Mouse (Mus musculus) olfactory bulb, adult 2 months (tissue): ENCODE measurements around the gene Nelfe. TPM values are rescaled to one million over a fixed set of nuclear protein-coding genes. Genes with fewer than 3 reads are reported as not detected.

Experiments
- H3K27ac ChIP-seq: fragments of 200-500 bp; 2 replicates; pipeline ENCODE4 v1.5.1; 2012; ENCODE audit warnings: low read depth, low read length; ENCODE audit not compliant: insufficient read depth
- H3K4me1 ChIP-seq: fragments of 200-500 bp; 2 replicates; pipeline ENCODE4 v1.6.1; 2012; ENCODE audit warnings: low read length; ENCODE audit not compliant: control insufficient read depth, insufficient read depth
- H3K4me3 ChIP-seq: fragments of 200-500 bp; 2 replicates; pipeline ENCODE4 v1.5.1; 2012; ENCODE audit warnings: mild to moderate bottlenecking, low read depth, low read length, moderate library complexity; ENCODE audit not compliant: insufficient read depth
- CTCF ChIP-seq: fragments of 200-500 bp; IDR thresholded peaks from 2 replicates; pipeline ENCODE4 v1.5.1; 2012; ENCODE audit warnings: low read depth, mild to moderate bottlenecking, low read length, moderate library complexity; ENCODE audit not compliant: insufficient read depth
- POLR2A ChIP-seq: fragments of 200-500 bp; IDR thresholded peaks from 2 replicates; pipeline ENCODE4 v1.6.1; 2012; ENCODE audit warnings: mild to moderate bottlenecking, low read depth, low read length, moderate library complexity; ENCODE audit not compliant: insufficient read depth
- WGBS: fragments of 180-500 bp; shearing (Covaris S2); methylation state at CpG from one replicate; pipeline ENCODE4 v1.1.7; 2018; 5-methylcytosine and 5-hydroxymethylcytosine counted together
- polyA plus RNA-seq: library from polyadenylated mRNA; stranded (reverse); fragments of >200 nt; gene quantifications from 2 replicates; pipeline ENCODE4 v1.2.4, GENCODE M21; 2012; ENCODE audit warnings: low replicate concordance; ENCODE audit not compliant: missing spikeins, insufficient read depth, insufficient read length

The Nelfe gene
- polyA plus RNA-seq, 1 experiment: not detected

GRCm38 (mm10) chr17:34861704-34862415 lies 11.7 kb downstream of the Nelfe start:
- TF ChIP-seq POLR2A: no peak
- no peak for TF ChIP-seq CTCF
- no peak overlapping the region for H3K4me3 ChIP-seq
- no peaks in the 10 kb centered on the region for H3K4me1 ChIP-seq
- 71% methylated on average over 13 of the region's 13 CpGs for WGBS
- no peak overlapping the region for H3K27ac ChIP-seq

- 66% methylated on average over 8 of the region's 8 CpGs for WGBS
- TF ChIP-seq CTCF: no peak
- TF ChIP-seq POLR2A: no peak
- Histone ChIP-seq H3K4me3 (no peak within 1 kb of the TSS), H3K4me1 (no peaks in the 10 kb centered on the region), H3K27ac (no peak within 1 kb of the TSS)
Measured at GRCm38 (mm10) chr17:34862416-34863081, 12.4 kb downstream of the Nelfe start, which contains the start of gene Cfb. Gene Cfb, minus strand, starts transcription at chr17:34862518.

- TF ChIP-seq POLR2A (no peak), CTCF (no peak)
- 67% methylated on average over 7 of the region's 7 CpGs for WGBS
- no peaks in the 10 kb centered on the region for H3K4me1 ChIP-seq
- no peak overlapping the region for H3K27ac ChIP-seq
- H3K4me3 ChIP-seq: no peak overlapping the region
Measured at GRCm38 (mm10) chr17:34865981-34866380, 15.8 kb downstream of the Nelfe start.

DNA sequence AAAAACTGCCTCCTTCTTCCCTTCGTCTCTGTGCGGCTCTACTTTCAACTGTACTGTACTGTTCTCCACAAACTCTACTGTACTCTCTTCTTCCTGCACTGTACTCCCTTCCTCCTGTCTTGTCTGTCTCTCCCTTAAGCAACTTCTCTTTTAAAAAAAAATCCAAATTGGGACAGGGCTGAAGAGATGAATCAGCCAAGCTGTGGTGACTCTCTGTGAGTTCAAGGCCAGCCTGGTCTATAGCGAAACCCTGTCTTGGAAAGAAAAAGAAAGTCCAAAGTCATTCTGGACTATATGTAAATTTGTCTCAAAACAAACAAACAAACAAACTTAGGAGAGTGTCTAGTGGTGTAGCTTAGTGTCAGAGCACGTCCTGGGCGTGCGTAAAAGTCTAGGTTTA lies 24.1 kb downstream of the Nelfe start:
- H3K4me1 ChIP-seq: no peaks in the 10 kb centered on the region
- no peak overlapping the region for H3K4me3 ChIP-seq
- TF ChIP-seq CTCF: no peak
- TF ChIP-seq POLR2A: no peak
- 90% methylated on average over 6 of the region's 6 CpGs for WGBS
- no peak overlapping the region for H3K27ac ChIP-seq

- Histone ChIP-seq H3K4me1 (no peaks in the 10 kb centered on the region), H3K4me3 (no peak within 1 kb of the TSS), H3K27ac (no peak within 1 kb of the TSS)
- TF ChIP-seq CTCF (no peak), POLR2A (no peak)
- 65% methylated on average over 11 of the region's 11 CpGs for WGBS
Measured at GRCm38 (mm10) chr17:34879336-34879879, 29.2 kb downstream of the Nelfe start, which contains the start of gene Zbtb12. Gene Zbtb12, plus strand, starts transcription at chr17:34879483.

GRCm38 (mm10) chr17:34881166-34881565 lies 31.0 kb downstream of the Nelfe start:
- H3K4me3 ChIP-seq: no peak overlapping the region
- no peak for TF ChIP-seq CTCF
- TF ChIP-seq POLR2A: no peak
- H3K27ac ChIP-seq: no peak overlapping the region
- H3K4me1 ChIP-seq: no peaks in the 10 kb centered on the region

DNA sequence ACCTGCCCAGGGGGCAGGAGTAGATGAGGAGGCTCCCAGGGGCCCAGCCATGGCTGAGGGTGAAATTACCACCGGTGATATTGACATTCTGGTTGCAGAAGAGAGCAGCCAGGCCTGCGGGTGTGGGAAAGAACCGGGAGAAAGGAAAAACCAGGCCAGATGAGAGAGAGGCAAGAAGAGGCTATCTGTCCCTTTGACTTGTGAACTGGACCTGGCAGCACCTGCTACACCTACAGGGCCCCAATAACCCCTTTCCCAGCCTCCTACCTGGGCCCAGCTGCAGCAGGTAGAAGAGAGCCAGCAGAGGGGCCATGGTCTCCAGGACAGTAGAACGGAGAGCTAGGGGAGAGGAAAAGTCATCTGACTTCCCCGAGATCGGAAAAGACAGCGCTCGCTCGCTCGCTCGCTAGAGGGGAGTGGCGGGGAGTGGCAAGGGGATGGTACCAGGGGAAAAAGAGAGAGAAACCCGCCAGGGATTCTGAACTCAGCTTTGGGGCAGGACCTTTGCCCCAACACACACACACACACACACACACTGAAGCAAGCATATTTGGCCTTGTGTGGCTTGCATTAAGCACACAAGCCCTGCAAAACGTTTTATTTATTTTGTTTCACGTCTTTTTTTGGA lies 31.6 kb downstream of the Nelfe start, which contains the start of gene Gm20547:
TSS of gene Gm20547 (minus strand) at position 360 of the 628 bp plus-strand sequence.
- no peaks in the 10 kb centered on the region for H3K4me1 ChIP-seq
- TF ChIP-seq POLR2A (no peak), CTCF (no peak)
- WGBS: 22% methylated on average over 15 of the region's 15 CpGs

GRCm38 (mm10) chr17:34883332-34883731 lies 33.1 kb downstream of the Nelfe start:
- TF ChIP-seq CTCF (no peak), POLR2A (no peak)
- WGBS: 54% methylated on average over 3 of the region's 3 CpGs

More for the DNA sequence above, 31.6 kb downstream of the Nelfe start, which contains the start of gene Gm20547:
- H3K27ac ChIP-seq: no peak within 1 kb of the TSS
- H3K4me3 ChIP-seq: no peak within 1 kb of the TSS

More at GRCm38 (mm10) chr17:34883332-34883731, 33.1 kb downstream of the Nelfe start:
- Histone ChIP-seq H3K4me1 (no peaks in the 10 kb centered on the region), H3K27ac (no peak overlapping the region), H3K4me3 (no peak overlapping the region)
